Mouse (Mus musculus) C2C12 (cell line): Measurements from ENCODE around the gene Trim25. TPM values are rescaled to one million over a fixed set of nuclear protein-coding genes. Genes with fewer than 3 reads are reported as not detected.

Experiments used
- H3K27me3 ChIP-seq: one replicate; pipeline ENCODE4 v1.6.1; 2011; ENCODE audit not compliant: control insufficient read depth, insufficient read depth, insufficient read length
- H3K36me3 ChIP-seq: one replicate; pipeline ENCODE4 v1.6.1; 2011; ENCODE audit not compliant: control insufficient read depth, insufficient read depth
- H3K4me3 ChIP-seq: one replicate; pipeline ENCODE4 v1.5.1; 2011; ENCODE audit warnings: mild to moderate bottlenecking, control low read depth; ENCODE audit not compliant: poor library complexity, insufficient read depth, severe bottlenecking
- H3K79me2 ChIP-seq: one replicate; pipeline ENCODE4 v1.6.1; 2011; ENCODE audit not compliant: control insufficient read depth, insufficient read depth
- H3K79me3 ChIP-seq: one replicate; pipeline ENCODE4 v1.6.1; 2011; ENCODE audit warnings: low read depth, control low read depth
- H3ac ChIP-seq: one replicate; pipeline ENCODE3; 2011; ENCODE audit warnings: low read depth; ENCODE audit not compliant: control insufficient read depth, insufficient read length
- CEBPB ChIP-seq: IDR thresholded peaks from one replicate; pipeline ENCODE4 v1.6.1; 2011; ENCODE audit warnings: low read depth, mild to moderate bottlenecking, control low read depth, moderate library complexity
- CTCF ChIP-seq: IDR thresholded peaks from one replicate; pipeline ENCODE4 v1.5.1; 2011; ENCODE audit not compliant: control insufficient read depth, insufficient read depth, insufficient read length
- FOSL1 ChIP-seq: IDR thresholded peaks from one replicate; pipeline ENCODE4 v1.8.0; 2011; ENCODE audit warnings: mild to moderate bottlenecking, low read length; ENCODE audit not compliant: poor library complexity, insufficient read depth, severe bottlenecking
- MAX ChIP-seq: IDR thresholded peaks from one replicate; pipeline ENCODE4 v1.6.1; 2011; ENCODE audit warnings: mild to moderate bottlenecking, control low read depth
- MYOD1 ChIP-seq: IDR thresholded peaks from one replicate; pipeline ENCODE4 v1.6.1; 2011; ENCODE audit warnings: low read depth; ENCODE audit not compliant: control insufficient read depth, insufficient read length
- MYOG ChIP-seq: IDR thresholded peaks from one replicate; pipeline ENCODE4 v1.6.1; 2011; ENCODE audit not compliant: control insufficient read depth, insufficient read length; ENCODE audit errors: extremely low read depth
- USF1 ChIP-seq: IDR thresholded peaks from one replicate; pipeline ENCODE4 v1.6.1; 2011; ENCODE audit warnings: low read depth, mild to moderate bottlenecking, control low read depth, moderate library complexity
- polyA plus RNA-seq: library from polyadenylated mRNA; unstranded; fragments of >200 nt; fragmentation: generic; extraction: Trizol; gene quantifications from one replicate; pipeline ENCODE4 v1.2.1, GENCODE M21; 2012; ENCODE audit warnings: missing spikeins

The Trim25 gene
- polyA plus RNA-seq, 1 experiment: 7.7 TPM

DNA sequence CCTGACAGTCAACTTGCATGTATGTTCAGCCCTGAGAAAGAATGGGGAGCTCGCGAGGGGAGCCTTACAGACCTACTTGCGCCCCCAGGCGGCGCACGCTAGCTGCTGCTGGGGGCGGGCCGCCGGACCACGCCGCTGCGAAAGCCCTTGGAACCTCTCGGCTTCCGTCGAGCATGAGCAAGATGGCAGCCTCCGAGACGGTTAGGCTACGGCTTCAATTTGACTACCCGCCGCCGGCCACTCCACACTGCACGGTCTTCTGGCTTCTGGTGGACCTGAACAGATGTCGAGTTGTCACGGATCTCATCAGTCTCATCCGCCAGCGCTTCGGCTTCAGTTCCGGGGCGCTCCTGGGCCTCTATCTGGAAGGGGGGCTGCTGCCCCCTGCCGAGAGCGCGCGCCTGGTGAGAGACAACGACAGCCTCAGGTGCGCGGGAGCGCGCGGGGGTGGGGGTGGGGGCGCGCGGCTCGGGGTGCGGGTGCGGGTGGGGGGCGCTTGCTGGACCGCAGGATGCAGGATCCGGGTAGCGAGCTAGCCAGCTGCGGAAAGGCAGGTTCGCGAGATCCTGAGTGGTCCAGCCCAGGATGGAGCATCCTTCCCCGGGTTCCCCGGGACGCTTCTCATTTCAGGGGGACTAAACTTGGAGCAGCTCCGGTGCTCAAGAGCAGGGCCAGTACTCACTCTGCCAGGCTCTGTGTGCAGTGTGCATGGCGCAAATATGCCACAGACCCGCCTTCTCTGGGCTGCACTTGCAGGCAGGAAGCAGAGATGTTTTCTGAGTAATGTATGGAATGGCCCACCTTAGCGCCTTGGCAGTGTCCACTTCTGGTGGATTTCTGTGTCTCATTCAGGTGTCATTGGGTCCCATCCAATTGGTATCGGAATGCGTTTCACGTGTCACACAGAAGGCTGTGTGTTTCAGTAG lies 25.1 kb upstream of the Trim25 start:
- Histone ChIP-seq H3ac (peak overlapping the region; percentile 86), H3K79me3 (peaks cover 21% of the 10 kb centered on the region), H3K79me2 (peaks cover 43% of the 10 kb centered on the region), H3K27me3 (no peaks in the 10 kb centered on the region), H3K4me3 (peak overlapping the region; percentile 66), H3K36me3 (no peaks in the 10 kb centered on the region)
- TF ChIP-seq CEBPB (no peak), CTCF (peak; percentile 74), MAX (peak; percentile 87), MYOG (no peak)

DNA sequence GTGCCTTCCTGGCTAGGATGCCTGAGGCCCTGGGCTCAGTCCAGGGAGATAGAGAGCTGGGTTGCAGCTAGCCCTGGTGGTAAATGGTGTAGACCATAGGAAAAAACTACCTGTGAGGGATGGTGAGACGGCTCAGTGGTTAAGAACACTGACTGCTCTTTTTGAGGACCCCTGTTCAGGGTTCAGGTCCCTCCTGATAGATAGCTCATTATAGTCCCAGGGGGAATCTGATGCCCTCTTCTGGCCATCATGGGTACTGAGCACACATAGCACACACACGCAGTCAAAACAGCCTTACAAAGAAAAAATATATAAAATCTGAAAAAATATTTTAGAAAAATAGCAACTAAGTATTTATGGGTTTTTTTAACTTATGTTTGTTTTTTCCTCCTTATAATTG lies 22.9 kb upstream of the Trim25 start:
- Histone ChIP-seq H3K36me3 (peaks cover 2% of the 10 kb centered on the region), H3K4me3 (no peak overlapping the region), H3K79me3 (peaks cover 25% of the 10 kb centered on the region), H3ac (no peak overlapping the region), H3K79me2 (peaks cover 47% of the 10 kb centered on the region), H3K27me3 (no peaks in the 10 kb centered on the region)
- TF ChIP-seq CTCF (no peak), USF1 (no peak), FOSL1 (no peak), MAX (no peak), CEBPB (no peak), MYOD1 (no peak), MYOG (no peak)

DNA sequence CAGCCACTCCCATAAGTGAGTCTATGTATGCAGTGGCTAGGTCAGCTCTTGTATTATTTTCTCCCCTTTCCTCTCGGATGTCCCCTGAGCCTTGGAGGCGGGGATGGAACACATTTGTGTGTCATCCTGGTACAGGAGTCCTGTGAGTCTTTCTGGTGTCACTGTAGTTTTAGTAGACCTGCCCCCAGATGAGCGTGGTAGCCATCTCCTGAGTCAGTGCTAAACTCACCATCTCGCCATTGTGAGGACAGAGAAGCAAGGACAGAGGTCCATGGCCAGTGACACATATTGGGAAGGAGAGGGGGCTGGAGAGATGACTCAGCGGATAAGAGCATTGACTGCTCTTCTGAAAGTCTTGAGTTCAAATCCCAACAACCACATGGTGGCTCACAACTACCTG lies 22.0 kb upstream of the Trim25 start:
- TF ChIP-seq MYOG (no peak), CEBPB (no peak)
- Histone ChIP-seq H3K79me2 (peaks cover 47% of the 10 kb centered on the region), H3ac (no peak overlapping the region), H3K79me3 (peaks cover 25% of the 10 kb centered on the region), H3K27me3 (no peaks in the 10 kb centered on the region), H3K36me3 (peaks cover 9% of the 10 kb centered on the region), H3K4me3 (no peak overlapping the region)

DNA sequence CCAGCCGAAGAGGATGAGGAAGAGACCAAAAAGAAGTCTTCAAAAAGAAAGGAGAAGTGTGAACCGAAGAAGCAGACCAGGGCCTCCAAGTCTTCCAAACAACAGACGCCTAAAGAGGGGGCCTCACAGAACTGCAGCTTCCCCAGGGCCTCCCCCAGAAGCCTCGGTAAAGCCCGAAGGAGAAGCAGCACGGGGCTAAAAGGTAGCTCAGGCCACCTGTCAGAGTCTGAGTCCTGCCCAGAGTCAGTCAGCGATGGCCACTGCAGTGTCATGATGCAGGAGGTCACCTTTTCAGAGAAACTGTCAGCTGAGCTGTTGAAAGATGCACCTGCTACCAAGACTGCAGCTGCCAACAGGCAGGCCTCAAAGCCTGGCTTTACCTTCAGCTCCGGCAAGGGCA lies 17.8 kb upstream of the Trim25 start:
- TF ChIP-seq FOSL1: no peak
- TF ChIP-seq MAX: no peak
- TF ChIP-seq MYOD1: no peak
- no peak for TF ChIP-seq MYOG
- TF ChIP-seq USF1: no peak
- TF ChIP-seq CTCF: no peak
- TF ChIP-seq CEBPB: no peak
- Histone ChIP-seq H3K79me2 (peaks cover 24% of the 10 kb centered on the region), H3K36me3 (peaks cover 30% of the 10 kb centered on the region), H3K79me3 (peaks cover 14% of the 10 kb centered on the region), H3K4me3 (no peak overlapping the region), H3K27me3 (no peaks in the 10 kb centered on the region), H3ac (no peak overlapping the region)

DNA sequence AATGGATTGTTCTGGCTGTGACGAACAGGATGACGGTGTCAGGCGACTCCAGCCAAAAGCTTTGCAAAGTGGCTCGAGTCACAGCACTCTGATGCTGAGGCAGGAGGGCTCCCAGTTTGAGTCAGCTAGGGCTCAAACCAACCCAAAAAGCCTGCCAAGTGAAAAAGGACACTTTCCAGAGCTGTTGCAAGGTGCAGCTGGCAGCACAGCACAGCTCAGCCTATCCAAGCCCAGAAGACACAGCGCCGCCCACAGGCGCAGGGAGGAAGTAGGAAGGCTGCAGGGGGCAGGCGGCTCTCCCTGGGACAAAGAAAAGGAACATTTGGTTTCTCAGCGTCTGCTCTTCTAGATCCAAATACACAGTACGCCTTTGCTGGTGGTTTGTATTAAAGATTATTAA lies 12.6 kb upstream of the Trim25 start:
- no peak for TF ChIP-seq USF1
- no peak for TF ChIP-seq FOSL1
- no peak for TF ChIP-seq MYOG
- no peak for TF ChIP-seq CEBPB
- TF ChIP-seq MYOD1: no peak
- no peak for TF ChIP-seq CTCF
- TF ChIP-seq MAX: no peak
- H3K27me3 ChIP-seq: no peaks in the 10 kb centered on the region
- no peaks in the 10 kb centered on the region for H3K79me3 ChIP-seq
- no peak overlapping the region for H3ac ChIP-seq
- peaks cover 31% of the 10 kb centered on the region for H3K36me3 ChIP-seq
- no peaks in the 10 kb centered on the region for H3K79me2 ChIP-seq
- no peak overlapping the region for H3K4me3 ChIP-seq

DNA sequence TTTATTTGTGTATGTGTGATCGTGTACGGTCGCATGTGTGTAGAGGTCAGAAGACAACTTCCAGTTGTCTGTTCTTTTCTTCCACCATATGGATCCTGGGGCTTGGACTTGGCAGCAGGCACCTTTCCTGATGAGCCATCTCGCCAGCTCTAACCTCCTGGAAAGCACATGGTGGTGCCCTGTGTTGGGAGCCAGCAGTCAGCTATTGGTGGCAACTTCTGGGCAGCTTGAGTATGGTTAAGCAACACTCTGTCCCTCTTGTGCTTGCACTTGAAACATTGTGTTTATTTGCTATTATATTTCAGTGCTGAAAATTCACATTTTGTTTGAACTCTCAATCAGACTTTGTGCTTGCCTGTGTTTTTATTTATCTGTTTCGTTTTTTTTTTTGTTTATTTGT lies 10.2 kb upstream of the Trim25 start:
- TF ChIP-seq CTCF (no peak), MYOD1 (no peak), FOSL1 (no peak), MYOG (no peak), MAX (no peak), USF1 (no peak), CEBPB (no peak)
- no peak overlapping the region for H3K4me3 ChIP-seq
- no peaks in the 10 kb centered on the region for H3K27me3 ChIP-seq
- peaks cover 10% of the 10 kb centered on the region for H3K36me3 ChIP-seq
- no peaks in the 10 kb centered on the region for H3K79me3 ChIP-seq
- no peak overlapping the region for H3ac ChIP-seq
- no peaks in the 10 kb centered on the region for H3K79me2 ChIP-seq
